Mouse (Mus musculus): Measurements from ENCODE around the gene Gm45808.

GRCm38 (mm10) chr7:45437521-45438276, 48.9 kb downstream of the Gm45808 start, which contains the start of gene Ruvbl2:
- TF ChIP-seq CTCF (IDR thresholded peaks at IDR 0.05; ENCODE audit: control insufficient read depth, insufficient read depth, insufficient read length) (no peak), MYOG (IDR thresholded peaks at IDR 0.05; ENCODE audit: control insufficient read depth, extremely low read depth, insufficient read length) (no peak), USF1 (IDR thresholded peaks at IDR 0.05; ENCODE audit: low read depth) (no peak), MYOD1 (IDR thresholded peaks at IDR 0.05; ENCODE audit: control insufficient read depth, insufficient read length, low read depth) (no peak), FOSL1 (IDR thresholded peaks at IDR 0.05; ENCODE audit: insufficient read depth, low read length, poor library complexity, severe bottlenecking) (no peak), MAX (IDR thresholded peaks at IDR 0.05) (no peak)
